Mouse (Mus musculus) limb, embryonic 10.5 days (tissue): ENCODE measurements around the gene Eif3f. TPM values are rescaled to one million over a fixed set of nuclear protein-coding genes. Genes with fewer than 3 reads are reported as not detected.

Experiments used
- polyA plus RNA-seq: library from polyadenylated mRNA; unstranded; fragments of >200 nt; fragmentation: Nextera tagmentation; extraction: Ambion mirVana; gene quantifications from 2 replicates; pipeline ENCODE4 v1.2.1, GENCODE M21; 2016

Eif3f gene
- polyA plus RNA-seq, 1 experiment from 2014 or later = 87.3 TPM

Other genes starting within 250 kb of the Eif3f start
- gene Olfr512, start 221.1 kb upstream of the Eif3f start, polyA plus RNA-seq = not detected in 2 replicates
- not detected in 2 replicates for gene Olfr513, start 183.4 kb upstream of the Eif3f start, polyA plus RNA-seq
- not detected in 2 replicates for gene Olfr514, start 108.4 kb upstream of the Eif3f start, polyA plus RNA-seq
- gene Olfr516, start 83.9 kb upstream of the Eif3f start, polyA plus RNA-seq = not detected in 2 replicates
- gene Olfr517, start 62.0 kb upstream of the Eif3f start, polyA plus RNA-seq = not detected in 2 replicates
- gene Olfr518, start 49.4 kb upstream of the Eif3f start, polyA plus RNA-seq = not detected in 2 replicates
- not detected in 2 replicates for gene Olfr519, start 40.0 kb upstream of the Eif3f start, polyA plus RNA-seq
- 0.11 and 0.14 TPM in 2 replicates for gene Nlrp10, start 4.2 kb upstream of the Eif3f start, polyA plus RNA-seq
- gene Tub, start 15.9 kb downstream of the Eif3f start, polyA plus RNA-seq = 2.4 and 3.7 TPM in 2 replicates
- 4.6 and 5.8 TPM in 2 replicates for gene Ric3, start 148.9 kb downstream of the Eif3f start, polyA plus RNA-seq
- gene Lmo1, start 240.8 kb downstream of the Eif3f start, polyA plus RNA-seq = 46.7 and 74.5 TPM in 2 replicates